ENCODE assay signal across 8 mouse cellular contexts in the genomic region with DNA sequence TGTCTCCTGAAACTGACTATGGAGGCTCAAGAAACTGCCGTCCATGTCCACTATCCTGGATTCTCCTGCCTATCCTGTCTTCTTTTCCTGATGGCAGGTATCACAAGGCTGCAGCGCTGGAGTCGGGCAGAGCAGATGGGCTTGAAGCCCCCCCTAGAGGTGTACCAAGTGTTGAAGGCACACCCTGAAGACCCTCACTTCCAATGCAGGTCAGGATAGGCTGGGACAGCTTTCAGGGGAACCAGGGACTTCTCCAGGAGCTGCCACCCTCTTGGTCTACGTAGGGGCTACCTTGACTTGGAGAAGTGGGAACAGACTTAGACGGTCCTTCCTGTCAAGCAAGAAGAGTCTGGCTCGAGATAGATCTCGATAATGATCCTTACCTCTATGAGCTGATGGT. TPM values are rescaled to one million over a fixed set of nuclear protein-coding genes. Genes with fewer than 3 reads are reported as not detected.
DNase-seq lines count a peak whose midpoint lies in the region; ATAC-seq and TF ChIP-seq lines count a peak whose summit lies in the region.
"Had no signal": no experiment of that assay in that cellular context is flagged by ENCODE, and none has a peak within 500 bp of the region (broad histone marks: within the 10 kb centered on the region; RNA-seq: fewer than 3 reads in every experiment).

No protein-coding gene starts in this region.

- DNase-seq in lung, postnatal 0 days (ENCODE audit: low spot score): no peak
- no peak for DNase-seq in lung, postnatal 25 days (ENCODE audit: low spot score)
- DNase-seq in liver, embryonic 14.5 days (ENCODE audit: low read depth in 3 of 3, low spot score in 3 of 3): no peak
- DNase-seq in stomach, postnatal 0 days (ENCODE audit: low spot score): no peak
- no peak for DNase-seq in spleen, postnatal 36 days (ENCODE audit: low spot score in 2 of 2)
- no peak for DNase-seq in layer of hippocampus, postnatal 36 days

- H3K4me1 ChIP-seq in lung, postnatal 0 days (ENCODE audit: insufficient read depth, low read depth, low read length): peaks cover 4% of the 10 kb centered on the region; the same call in 1 of the 2 replicates
- H3K4me1 ChIP-seq in forebrain, embryonic 16.5 days (replicated peaks; ENCODE audit: control insufficient read depth, insufficient read depth, low read length): peaks cover 11% of the 10 kb centered on the region
- H3K4me1 ChIP-seq in liver, embryonic 14.5 days (replicated peaks; ENCODE audit: control insufficient read depth in 2 of 2, insufficient read depth in 2 of 2, low read length in 1 of 2): peaks cover 5 to 13% of the 10 kb centered on the region in 2 experiments; a peak in 3 of 4 replicates
- H3K4me1 ChIP-seq in stomach, postnatal 0 days (replicated peaks; ENCODE audit: control insufficient read depth, insufficient read depth): peaks cover 3% of the 10 kb centered on the region; the same call in 1 of the 2 replicates

- 0 out of 2 replicates have a peak overlapping the region, but pooled peaks have one; percentile 51 for H3K9ac ChIP-seq in lung, postnatal 0 days (replicated peaks; ENCODE audit: low read depth)
- H3K9ac ChIP-seq in forebrain, embryonic 16.5 days (replicated peaks; ENCODE audit: low read depth, low read length): no peak overlapping the region
- peak overlapping the region; percentile 63; the same call in 1 of the 2 replicates for H3K9ac ChIP-seq in liver, embryonic 14.5 days (replicated peaks)
- peak overlapping the region; percentile 66; the same call in 1 of the 2 replicates for H3K9ac ChIP-seq in stomach, postnatal 0 days (ENCODE audit: low read length)

- WGBS in lung, postnatal 0 days: 67% methylated on average over 7 of the region's 7 CpGs
- 78% methylated on average over 7 of the region's 7 CpGs for WGBS in forebrain, embryonic 16.5 days
- WGBS in liver, embryonic 14.5 days (ENCODE audit: insufficient replicate concordance): 66% methylated on average over 7 of the region's 7 CpGs
- WGBS in stomach, postnatal 0 days: 80% methylated on average over 7 of the region's 7 CpGs

- H3K4me2 ChIP-seq in lung, postnatal 0 days (replicated peaks; ENCODE audit: low read depth, low read length): peak overlapping the region; percentile 68
- peak overlapping the region; percentile 68; the same call in 1 of the 2 replicates for H3K4me2 ChIP-seq in forebrain, embryonic 16.5 days (ENCODE audit: low read length)
- H3K4me2 ChIP-seq in liver, embryonic 14.5 days (ENCODE audit: low read depth): peak overlapping the region; percentile 82
- peak overlapping the region; percentile 69 for H3K4me2 ChIP-seq in stomach, postnatal 0 days (replicated peaks; ENCODE audit: low read depth)

- peak overlapping the region; percentile 95 for H3K27ac ChIP-seq in lung, postnatal 0 days (ENCODE audit: low read length)
- no peak overlapping the region for H3K27ac ChIP-seq in forebrain, embryonic 16.5 days (ENCODE audit: low read length)
- no peak overlapping the region for H3K27ac ChIP-seq in liver, embryonic 14.5 days
- H3K27ac ChIP-seq in stomach, postnatal 0 days (replicated peaks): peak overlapping the region; percentile 87

- H3K27me3 ChIP-seq in lung, postnatal 0 days (replicated peaks; ENCODE audit: insufficient read depth, low read length): no peaks in the 10 kb centered on the region
- H3K27me3 ChIP-seq in forebrain, embryonic 16.5 days (replicated peaks; ENCODE audit: control insufficient read depth, insufficient read depth, low read length): peaks cover 10% of the 10 kb centered on the region
- H3K27me3 ChIP-seq in liver, embryonic 14.5 days (ENCODE audit: control insufficient read depth, insufficient read depth, low read length): no peaks in the 10 kb centered on the region; the same call in 1 of the 2 replicates
- H3K27me3 ChIP-seq in stomach, postnatal 0 days (ENCODE audit: control insufficient read depth, insufficient read depth, low read length): no peaks in the 10 kb centered on the region

- H3K9me3 ChIP-seq in lung, postnatal 0 days (ENCODE audit: low read length): no peaks in the 10 kb centered on the region
- H3K9me3 ChIP-seq in forebrain, embryonic 16.5 days (ENCODE audit: control insufficient read depth, low read length): no peaks in the 10 kb centered on the region
- H3K9me3 ChIP-seq in liver, embryonic 14.5 days (ENCODE audit: control insufficient read depth, low read length): no peaks in the 10 kb centered on the region
- H3K9me3 ChIP-seq in stomach, postnatal 0 days (ENCODE audit: control insufficient read depth, low read length): no peaks in the 10 kb centered on the region

- TF ChIP-seq EP300 in lung, postnatal 0 days (IDR thresholded peaks at IDR 0.05): no peak
- no peak for TF ChIP-seq EP300 in liver, embryonic 14.5 days (IDR thresholded peaks at IDR 0.05; ENCODE audit: low read depth)
- no peak for TF ChIP-seq EP300 in stomach, postnatal 0 days (optimal IDR thresholded peaks at IDR 0.05)

- no peak for ATAC-seq in lung, postnatal 0 days
- ATAC-seq in forebrain, embryonic 16.5 days: no peak
- ATAC-seq in liver, embryonic 14.5 days (ENCODE audit: insufficient read depth): no peak
- ATAC-seq in stomach, postnatal 0 days (ENCODE audit: low FRiP score, low TSS enrichment): no peak

- H3K36me3 ChIP-seq in lung, postnatal 0 days (ENCODE audit: insufficient read depth, low read length): no peaks in the 10 kb centered on the region
- no peaks in the 10 kb centered on the region for H3K36me3 ChIP-seq in forebrain, embryonic 16.5 days (ENCODE audit: control insufficient read depth, insufficient read depth)
- H3K36me3 ChIP-seq in liver, embryonic 14.5 days (replicated peaks; ENCODE audit: control insufficient read depth, insufficient read depth, low read depth): no peaks in the 10 kb centered on the region
- no peaks in the 10 kb centered on the region for H3K36me3 ChIP-seq in stomach, postnatal 0 days (ENCODE audit: control insufficient read depth, insufficient read depth, low read length)

- H3K4me3 ChIP-seq in lung, postnatal 0 days (ENCODE audit: low read depth, low read length): no peak overlapping the region
- H3K4me3 ChIP-seq in forebrain, embryonic 16.5 days (replicated peaks; ENCODE audit: low read length): no peak overlapping the region; the same call in 1 of the 2 replicates
- H3K4me3 ChIP-seq in liver, embryonic 14.5 days (ENCODE audit: insufficient read depth in 1 of 2, low read depth in 2 of 2, low read length in 2 of 2): peak overlapping the region in 1 of 2 experiments; percentile 68; a peak in 1 of 4 replicates
- H3K4me3 ChIP-seq in stomach, postnatal 0 days (ENCODE audit: low read depth, low read length): no peak overlapping the region

- TF ChIP-seq CTCF in lung, postnatal 0 days (IDR thresholded peaks at IDR 0.05): no peak
- no peak for TF ChIP-seq CTCF in liver, embryonic 14.5 days (IDR thresholded peaks at IDR 0.05; ENCODE audit: low read depth)
- TF ChIP-seq CTCF in stomach, postnatal 0 days (IDR thresholded peaks at IDR 0.05; ENCODE audit: low read depth): no peak

RNA-seq across cellular contexts. Expression of gene Pold4, which starts 1.0 kb away (rescaled TPM):
- polyA plus RNA-seq in lung, postnatal 0 days (2015; fragmentation: Nextera tagmentation; extraction: Ambion mirVana): 58.6 and 63.6 TPM in 2 replicates
- polyA plus RNA-seq in forebrain, embryonic 16.5 days (2015; fragmentation: Nextera tagmentation; extraction: Ambion mirVana): 19.6 and 21.9 TPM in 2 replicates
- 15.2 and 15.9 TPM in 2 replicates for polyA plus RNA-seq in liver, embryonic 14.5 days (2012; rRNA removed)
- polyA plus RNA-seq in liver, embryonic 14.5 days (2014; fragmentation: Nextera tagmentation; extraction: Ambion mirVana): 12.9 and 13.1 TPM in 2 replicates
- 42.8 and 45.0 TPM in 2 replicates for polyA plus RNA-seq in stomach, postnatal 0 days (2015; fragmentation: Nextera tagmentation; extraction: Ambion mirVana)
- total RNA-seq in layer of hippocampus, postnatal 36 days (2021): 10 to 100 TPM; 12.4 to 16.6 TPM

RNA-seq across cellular contexts. Expression of gene AC109138.7, which starts 18.5 kb away (rescaled TPM):
- not detected in 2 replicates for polyA plus RNA-seq in lung, postnatal 0 days (2015; fragmentation: Nextera tagmentation; extraction: Ambion mirVana)
- polyA plus RNA-seq in forebrain, embryonic 16.5 days (2015; fragmentation: Nextera tagmentation; extraction: Ambion mirVana): not detected in 2 replicates
- polyA plus RNA-seq in liver, embryonic 14.5 days (2012; rRNA removed): not detected in 2 replicates
- not detected in 2 replicates for polyA plus RNA-seq in liver, embryonic 14.5 days (2014; fragmentation: Nextera tagmentation; extraction: Ambion mirVana)
- not detected in 2 replicates for polyA plus RNA-seq in stomach, postnatal 0 days (2015; fragmentation: Nextera tagmentation; extraction: Ambion mirVana)
- total RNA-seq in layer of hippocampus, postnatal 36 days (2021): not detected
- total RNA-seq: left cerebral cortex, postnatal 36 days had no signal

RNA-seq across cellular contexts. Expression of gene Clcf1, which starts 18.6 kb away (rescaled TPM):
- polyA plus RNA-seq in lung, postnatal 0 days (2015; fragmentation: Nextera tagmentation; extraction: Ambion mirVana): 7.6 and 8.0 TPM in 2 replicates
- polyA plus RNA-seq in forebrain, embryonic 16.5 days (2015; fragmentation: Nextera tagmentation; extraction: Ambion mirVana): 0.40 and 0.49 TPM in 2 replicates
- polyA plus RNA-seq in liver, embryonic 14.5 days (2012; rRNA removed): 1.1 TPM in 2 replicates
- polyA plus RNA-seq in liver, embryonic 14.5 days (2014; fragmentation: Nextera tagmentation; extraction: Ambion mirVana): 0.42 and 0.43 TPM in 2 replicates
- 3.2 and 3.6 TPM in 2 replicates for polyA plus RNA-seq in stomach, postnatal 0 days (2015; fragmentation: Nextera tagmentation; extraction: Ambion mirVana)
- total RNA-seq in layer of hippocampus, postnatal 36 days (2021): under 1 TPM; 0.32 to 0.83 TPM

RNA-seq across cellular contexts. Expression of gene Rad9a, which starts 31.2 kb away (rescaled TPM):
- polyA plus RNA-seq in lung, postnatal 0 days (2015; fragmentation: Nextera tagmentation; extraction: Ambion mirVana): 14.1 and 14.3 TPM in 2 replicates
- polyA plus RNA-seq in forebrain, embryonic 16.5 days (2015; fragmentation: Nextera tagmentation; extraction: Ambion mirVana): 22.6 and 26.1 TPM in 2 replicates
- polyA plus RNA-seq in liver, embryonic 14.5 days (2012; rRNA removed): 20.8 and 21.4 TPM in 2 replicates
- 14.3 and 16.8 TPM in 2 replicates for polyA plus RNA-seq in liver, embryonic 14.5 days (2014; fragmentation: Nextera tagmentation; extraction: Ambion mirVana)
- polyA plus RNA-seq in stomach, postnatal 0 days (2015; fragmentation: Nextera tagmentation; extraction: Ambion mirVana): 11.0 and 11.3 TPM in 2 replicates
- 1 to 10 TPM; 5.5 to 7.1 TPM for total RNA-seq in layer of hippocampus, postnatal 36 days (2021)

RNA-seq across cellular contexts. Expression of gene Ssh3, which starts 36.3 kb away (rescaled TPM):
- polyA plus RNA-seq in lung, postnatal 0 days (2015; fragmentation: Nextera tagmentation; extraction: Ambion mirVana): 22.7 and 24.4 TPM in 2 replicates
- polyA plus RNA-seq in forebrain, embryonic 16.5 days (2015; fragmentation: Nextera tagmentation; extraction: Ambion mirVana): 7.2 and 11.8 TPM in 2 replicates
- polyA plus RNA-seq in liver, embryonic 14.5 days (2012; rRNA removed): 2.8 and 3.5 TPM in 2 replicates
- polyA plus RNA-seq in liver, embryonic 14.5 days (2014; fragmentation: Nextera tagmentation; extraction: Ambion mirVana): 1.3 and 1.4 TPM in 2 replicates
- 36.9 and 41.0 TPM in 2 replicates for polyA plus RNA-seq in stomach, postnatal 0 days (2015; fragmentation: Nextera tagmentation; extraction: Ambion mirVana)
- total RNA-seq in layer of hippocampus, postnatal 36 days (2021): 10 to 100 TPM; 53.4 to 59.5 TPM

Comparison
In these comparisons a context has a peak if more than half of its experiments do, and no peak if none do; other contexts are left out.
1. H3K27ac ChIP-seq: peak in lung, postnatal 0 days (single experiment) and stomach, postnatal 0 days (single experiment); none in forebrain, embryonic 16.5 days (single experiment) and liver, embryonic 14.5 days (single experiment).
2. Peak in every context shown above with its lines, with median percentiles within 50 percentile points of each other: H3K4me2 ChIP-seq.